In genomic region chr3:51914900-51915299, GRCm38 (mm10) we compare ENCODE assay signal across 15 mouse cellular contexts.
DNase-seq lines count a peak whose midpoint lies in the region; ATAC-seq and TF ChIP-seq lines count a peak whose summit lies in the region.
"Had no signal": no experiment of that assay in that cellular context is flagged by ENCODE, and none has a peak within 500 bp of the region (broad histone marks: within the 10 kb centered on the region; RNA-seq: fewer than 3 reads in every experiment).

No protein-coding gene starts in this region.

- H3K27ac ChIP-seq in left cerebral cortex, adult 2 months, result peak overlapping the region; percentile 86
- H3K27ac ChIP-seq: neural tube, embryonic 12.5 days had no signal

- H3K4me3 ChIP-seq in left cerebral cortex, adult 2 months, result no peak overlapping the region
- H3K4me3 ChIP-seq: embryonic facial prominence, embryonic 10.5 days; hindbrain, embryonic 10.5 days; intestine, embryonic 15.5 days; neural tube, embryonic 12.5 days had no signal

- DNase-seq in heart, adult 11 months, result peak; percentile 80
- no peak for DNase-seq in heart, adult 18-20 months
- no peak for DNase-seq in left cerebral cortex, adult 2 months (ENCODE audit: extremely low spot score in 1 of 2, low spot score in 2 of 2)
- DNase-seq in left cerebral cortex, adult 18-20 months (ENCODE audit: low spot score in 2 of 2), result no peak
- peak; percentile 28 for DNase-seq in thymus, postnatal 25 days
- DNase-seq in urinary bladder, postnatal 4 days (ENCODE audit: low spot score in 2 of 2), result no peak
- no peak for DNase-seq in lung, postnatal 10 days
- DNase-seq: adrenal gland, postnatal 14 days; cerebellum, postnatal 10 days; lung, postnatal 4 days had no signal

- ATAC-seq in megakaryocyte progenitor cell, adult 5-6 weeks (replicated peaks; ENCODE audit: poor library complexity), result peak; percentile 56
- ATAC-seq: intestine, embryonic 15.5 days had no signal

- intact Hi-C loops in left cerebral cortex, adult 2 months (cut with DNase I), result loop anchor here (10.0 kb wide), 2 partner anchors 210 to 280 kb away; no protein-coding TSS in a partner anchor

- no peak; the same call in 1 of the 2 replicates for TF ChIP-seq CTCF in left cerebral cortex, adult 2 months (IDR thresholded peaks at IDR 0.05)

Comparison
In these comparisons a context has a peak if more than half of its experiments do, and no peak if none do; other contexts are left out.
1. DNase-seq: peak in heart, adult 11 months (single experiment) and thymus, postnatal 25 days (single experiment); none in heart, adult 18-20 months (0 of 2), left cerebral cortex, adult 2 months (0 of 2), left cerebral cortex, adult 18-20 months (0 of 2), urinary bladder, postnatal 4 days (0 of 2) and lung, postnatal 10 days (single experiment).